Mouse (Mus musculus): ENCODE data around the gene Cdkn1a. TPM values are rescaled to one million over a fixed set of nuclear protein-coding genes. Genes with fewer than 3 reads are reported as not detected.
A peak's percentile ranks its signal among the peaks of the same experiment; 100 is the strongest.
"Not testable (repeated sequence)": the region's sequence is repeated elsewhere in the genome, so short reads cannot be mapped to it uniquely, and the experiment has no call there.

Gene Cdkn1a
- polyA plus RNA-seq (2015; fragmentation: Nextera tagmentation; extraction: Ambion mirVana), result 107 and 114 TPM in 2 replicates

DNA sequence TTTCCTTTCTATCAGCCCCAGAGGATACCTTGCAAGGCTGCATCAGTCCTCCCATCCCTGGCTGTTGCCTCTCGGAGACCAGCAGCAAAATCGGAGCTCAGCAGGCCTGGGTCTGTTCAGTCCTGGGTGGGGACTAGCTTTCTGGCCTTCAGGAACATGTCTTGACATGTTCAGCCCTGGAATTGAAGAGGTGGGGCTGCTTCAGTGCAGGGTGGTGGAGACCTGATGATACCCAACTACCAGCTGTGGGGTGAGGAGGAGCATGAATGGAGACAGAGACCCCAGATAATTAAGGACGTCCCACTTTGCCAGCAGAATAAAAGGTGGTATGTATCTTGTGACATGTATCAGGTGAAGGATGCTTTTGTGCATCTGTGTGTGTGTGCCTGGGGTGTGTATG, at the start of gene Cdkn1a:
Gene Cdkn1a (plus strand): TSS at position 201 of the 400 bp plus-strand sequence.
- no peaks in the 10 kb centered on the region for H3K9me3 ChIP-seq (ENCODE audit: control insufficient read depth, low read length)
- peaks cover 9% of the 10 kb centered on the region for H3K4me1 ChIP-seq (ENCODE audit: control insufficient read depth, insufficient read depth, low read length)
- 62% methylated on average over 3 of the region's 3 CpGs for WGBS
- no peak within 1 kb of the TSS for H3K27ac ChIP-seq (ENCODE audit: low read length)
- no peak within 1 kb of the TSS for H3K4me3 ChIP-seq (ENCODE audit: low read length)
- H3K9ac ChIP-seq (ENCODE audit: low read depth, low read length), result 0 out of 2 replicates have a peak within 1 kb of the TSS, but pooled peaks have one; percentile 3
- H3K4me2 ChIP-seq (ENCODE audit: low read depth, low read length), result no peak within 1 kb of the TSS
- no peaks in the 10 kb centered on the region for H3K36me3 ChIP-seq (ENCODE audit: control insufficient read depth, insufficient read depth, low read length)
- ATAC-seq, result no peak
- H3K27me3 ChIP-seq (replicated peaks; ENCODE audit: control insufficient read depth, insufficient read depth, low read length), result no peaks in the 10 kb centered on the region

DNA sequence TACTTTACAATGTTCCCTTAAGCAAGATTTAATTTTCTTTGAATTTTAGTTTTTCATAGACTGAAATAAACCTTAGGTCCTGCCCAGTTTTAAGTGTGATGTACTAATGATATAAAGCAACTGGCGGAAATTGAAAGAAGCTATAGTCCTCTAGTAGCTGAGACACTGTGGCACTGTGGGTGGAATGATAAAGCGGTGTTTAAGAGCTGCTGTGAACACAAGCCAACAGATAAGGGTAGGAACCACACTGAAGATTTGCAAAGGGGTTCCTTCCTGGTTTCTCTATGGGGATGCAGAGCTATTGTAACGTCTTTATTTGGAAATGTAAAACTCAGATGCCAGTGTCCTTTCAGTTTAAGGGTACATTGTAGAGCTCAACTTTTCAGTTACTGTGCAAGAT, 49.1 kb upstream of the Cdkn1a start:
- not testable (repeated sequence) for H3K27ac ChIP-seq (ENCODE audit: low read length); H3K9me3 ChIP-seq (ENCODE audit: control insufficient read depth, low read length); H3K9ac ChIP-seq (ENCODE audit: low read depth, low read length); ATAC-seq; H3K4me2 ChIP-seq (ENCODE audit: low read depth, low read length); H3K27me3 ChIP-seq (replicated peaks; ENCODE audit: control insufficient read depth, insufficient read depth, low read length); H3K4me3 ChIP-seq (ENCODE audit: low read length)
- Histone ChIP-seq H3K36me3 (ENCODE audit: control insufficient read depth, insufficient read depth, low read length) (peaks cover 31% of the 10 kb centered on the region), H3K4me1 (ENCODE audit: control insufficient read depth, insufficient read depth, low read length) (peaks cover 12% of the 10 kb centered on the region; the same call in 1 of the 2 replicates)
- WGBS, result 76% methylated on average over 3 of the region's 3 CpGs

DNA sequence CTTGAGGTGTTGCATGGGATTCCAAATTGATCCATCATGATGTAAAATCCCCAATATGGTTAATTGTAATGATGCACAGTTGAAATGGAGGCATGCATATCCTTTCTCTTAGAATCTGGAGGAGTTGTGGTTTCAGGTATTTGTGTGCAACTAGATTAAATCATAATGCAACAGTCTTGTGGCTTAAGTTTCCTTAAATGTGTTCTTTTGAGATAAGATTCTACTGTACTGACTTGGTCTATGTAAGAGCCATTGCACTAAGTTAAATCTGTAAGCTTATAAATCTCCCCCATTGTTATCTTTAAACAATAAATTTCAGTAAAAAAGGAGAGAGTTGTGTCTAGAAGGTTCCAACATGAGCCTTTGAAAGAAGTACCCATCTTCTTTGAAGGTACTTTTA, 48.2 kb upstream of the Cdkn1a start:
- H3K36me3 ChIP-seq (ENCODE audit: control insufficient read depth, insufficient read depth, low read length), result peaks cover 26% of the 10 kb centered on the region
- H3K4me3 ChIP-seq (ENCODE audit: low read length), result no peak overlapping the region
- H3K9ac ChIP-seq (ENCODE audit: low read depth, low read length), result no peak overlapping the region
- ATAC-seq, result no peak
- peaks cover 8% of the 10 kb centered on the region; the same call in 1 of the 2 replicates for H3K4me1 ChIP-seq (ENCODE audit: control insufficient read depth, insufficient read depth, low read length)
- H3K4me2 ChIP-seq (ENCODE audit: low read depth, low read length), result no peak overlapping the region
- no peaks in the 10 kb centered on the region for H3K9me3 ChIP-seq (ENCODE audit: control insufficient read depth, low read length)
- no peak overlapping the region for H3K27ac ChIP-seq (ENCODE audit: low read length)
- H3K27me3 ChIP-seq (replicated peaks; ENCODE audit: control insufficient read depth, insufficient read depth, low read length), result no peaks in the 10 kb centered on the region

DNA sequence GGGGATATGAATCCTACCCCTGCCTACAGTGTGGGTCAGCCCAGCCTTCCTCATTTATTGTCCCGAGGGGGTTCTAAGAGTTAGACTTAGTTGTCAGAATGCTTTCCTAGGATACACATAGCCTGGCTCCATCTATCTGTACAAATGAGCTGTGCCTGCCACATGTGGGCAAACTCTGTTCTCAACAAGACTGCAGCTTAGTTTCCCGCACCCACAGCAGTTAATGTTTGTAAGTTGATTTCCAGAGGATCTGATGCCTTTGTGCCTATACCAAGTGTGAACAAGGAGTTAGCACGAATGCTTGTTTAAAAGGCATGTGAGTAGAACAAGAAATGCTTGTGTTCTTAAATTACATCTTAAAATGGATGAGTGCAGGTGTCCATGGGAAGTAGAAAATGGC, 47.2 kb upstream of the Cdkn1a start:
- ATAC-seq, result no peak
- H3K4me3 ChIP-seq (ENCODE audit: low read length), result no peak overlapping the region
- no peaks in the 10 kb centered on the region for H3K27me3 ChIP-seq (replicated peaks; ENCODE audit: control insufficient read depth, insufficient read depth, low read length)
- H3K4me2 ChIP-seq (ENCODE audit: low read depth, low read length), result no peak overlapping the region
- H3K4me1 ChIP-seq (ENCODE audit: control insufficient read depth, insufficient read depth, low read length), result peaks cover 5% of the 10 kb centered on the region; the same call in 1 of the 2 replicates
- H3K36me3 ChIP-seq (ENCODE audit: control insufficient read depth, insufficient read depth, low read length), result peaks cover 23% of the 10 kb centered on the region
- no peaks in the 10 kb centered on the region for H3K9me3 ChIP-seq (ENCODE audit: control insufficient read depth, low read length)
- no peak overlapping the region for H3K27ac ChIP-seq (ENCODE audit: low read length)
- WGBS, result 88% methylated on average over 3 of the region's 3 CpGs
- no peak overlapping the region for H3K9ac ChIP-seq (ENCODE audit: low read depth, low read length)

DNA sequence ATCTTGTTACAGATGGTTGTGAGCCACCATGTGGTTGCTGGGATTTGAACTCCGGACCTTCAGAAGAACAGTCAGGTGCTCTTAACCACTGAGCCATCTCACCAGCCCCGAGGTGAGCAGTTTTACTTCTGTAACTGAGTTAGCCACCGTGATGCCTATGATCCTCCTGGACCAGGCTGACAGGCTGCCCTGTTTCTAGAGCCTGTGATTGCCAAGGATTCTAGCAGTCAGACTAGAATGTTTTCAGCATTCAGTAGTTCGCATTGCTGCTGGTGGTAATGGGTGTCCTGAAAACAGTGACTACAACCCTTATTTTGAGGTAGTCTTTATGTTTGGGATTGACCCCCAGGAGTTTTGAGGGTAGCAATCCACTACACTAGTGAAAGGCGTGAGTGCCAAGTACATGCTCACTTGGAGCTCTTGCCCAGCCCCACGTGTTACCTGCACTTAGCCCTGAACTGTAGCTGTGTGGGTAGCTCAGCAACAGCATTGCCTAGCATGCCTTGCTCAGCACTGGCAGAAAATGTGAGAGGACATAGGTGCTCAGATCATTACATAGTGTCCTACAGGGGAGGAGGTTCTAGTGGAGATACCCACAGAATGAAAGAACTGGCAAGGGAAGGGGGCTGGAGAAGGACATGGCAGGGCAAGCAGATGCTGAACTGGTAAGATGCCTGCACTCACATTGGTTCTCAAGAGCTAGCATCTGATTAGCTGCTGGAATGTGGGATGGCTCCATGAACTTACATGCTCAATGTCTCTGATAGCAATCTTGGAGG, 46.4 kb upstream of the Cdkn1a start:
- Histone ChIP-seq H3K36me3 (ENCODE audit: control insufficient read depth, insufficient read depth, low read length) (peaks cover 21% of the 10 kb centered on the region), H3K9me3 (ENCODE audit: control insufficient read depth, low read length) (no peaks in the 10 kb centered on the region), H3K4me2 (ENCODE audit: low read depth, low read length) (no peak overlapping the region), H3K9ac (ENCODE audit: low read depth, low read length) (no peak overlapping the region), H3K27me3 (replicated peaks; ENCODE audit: control insufficient read depth, insufficient read depth, low read length) (no peaks in the 10 kb centered on the region), H3K4me3 (ENCODE audit: low read length) (no peak overlapping the region), H3K27ac (ENCODE audit: low read length) (no peak overlapping the region), H3K4me1 (ENCODE audit: control insufficient read depth, insufficient read depth, low read length) (peaks cover 5% of the 10 kb centered on the region)
- 81% methylated on average over 6 of the region's 6 CpGs for WGBS
- no peak; the same call in 1 of the 2 replicates for ATAC-seq

DNA sequence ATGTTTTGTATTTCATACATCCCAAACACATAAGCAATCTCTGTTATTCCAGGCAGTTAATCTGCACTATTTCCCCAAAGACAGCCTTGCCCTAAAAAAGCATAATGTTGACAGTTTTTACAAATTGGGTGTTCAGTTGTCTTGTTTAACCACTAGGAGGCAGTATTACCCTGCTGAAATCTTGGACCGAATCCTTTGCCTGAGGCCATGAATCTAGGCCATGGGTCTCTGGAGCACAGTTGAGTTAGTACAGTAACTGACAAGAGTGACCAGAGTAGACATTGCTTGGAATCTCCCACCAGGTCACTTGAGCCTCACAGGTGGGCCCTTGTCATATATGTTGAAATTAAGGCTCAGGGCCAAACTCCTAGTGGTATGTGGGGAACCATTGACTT, 45.9 kb upstream of the Cdkn1a start:
- no peak overlapping the region for H3K9ac ChIP-seq (ENCODE audit: low read depth, low read length)
- no peak overlapping the region for H3K4me2 ChIP-seq (ENCODE audit: low read depth, low read length)
- ATAC-seq, result no peak
- no peaks in the 10 kb centered on the region for H3K9me3 ChIP-seq (ENCODE audit: control insufficient read depth, low read length)
- H3K27me3 ChIP-seq (replicated peaks; ENCODE audit: control insufficient read depth, insufficient read depth, low read length), result no peaks in the 10 kb centered on the region
- H3K4me3 ChIP-seq (ENCODE audit: low read length), result no peak overlapping the region
- H3K4me1 ChIP-seq (ENCODE audit: control insufficient read depth, insufficient read depth, low read length), result peaks cover 10% of the 10 kb centered on the region
- H3K36me3 ChIP-seq (ENCODE audit: control insufficient read depth, insufficient read depth, low read length), result peaks cover 17% of the 10 kb centered on the region
- peak overlapping the region; percentile 66; the same call in 1 of the 2 replicates for H3K27ac ChIP-seq (ENCODE audit: low read length)
- 73% methylated on average over 1 of the region's 1 CpGs for WGBS

DNA sequence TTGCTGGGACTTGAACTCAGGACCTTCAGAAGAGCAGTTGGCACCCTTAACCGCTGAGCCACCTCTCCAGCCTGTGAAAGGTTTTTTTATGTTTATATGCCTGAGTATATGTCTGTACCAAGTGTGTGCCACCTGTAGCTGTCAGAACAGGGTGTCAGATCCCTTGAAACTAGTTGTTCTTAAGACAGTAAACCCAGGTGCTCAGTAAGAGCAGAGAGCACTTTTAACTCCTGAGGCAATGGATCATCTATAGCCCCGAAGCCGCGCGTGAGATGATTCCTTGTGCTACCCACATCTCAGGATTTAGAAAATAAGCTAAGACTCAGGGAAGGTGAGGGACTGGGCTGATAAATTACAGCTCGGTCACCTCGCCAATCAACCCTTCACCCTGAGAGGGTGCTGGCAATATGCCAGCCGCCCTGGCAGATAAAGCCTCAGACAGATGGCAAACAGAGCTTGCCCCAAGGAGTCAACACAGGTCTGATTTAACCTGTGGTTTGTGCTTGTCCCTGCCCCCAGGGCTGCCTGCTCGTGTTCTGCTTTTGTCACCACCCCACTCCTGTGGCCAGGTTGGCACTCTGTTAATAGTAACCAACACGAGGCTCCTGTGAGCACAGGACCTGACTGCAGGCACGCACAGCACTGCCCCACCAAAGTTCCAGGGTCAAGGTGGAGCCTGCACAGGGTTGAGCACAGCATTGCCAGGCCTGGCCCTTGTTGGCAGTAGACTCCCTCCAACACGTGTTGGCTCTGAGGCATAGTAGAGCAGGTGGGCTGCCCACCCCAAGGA, 44.8 kb upstream of the Cdkn1a start:
- 62% methylated on average over 12 of the region's 12 CpGs for WGBS
- Histone ChIP-seq H3K27ac (ENCODE audit: low read length) (peak overlapping the region; percentile 66), H3K9ac (ENCODE audit: low read depth, low read length) (no peak overlapping the region), H3K9me3 (ENCODE audit: control insufficient read depth, low read length) (no peaks in the 10 kb centered on the region), H3K4me2 (ENCODE audit: low read depth, low read length) (no peak overlapping the region), H3K36me3 (ENCODE audit: control insufficient read depth, insufficient read depth, low read length) (peaks cover 13% of the 10 kb centered on the region), H3K4me1 (ENCODE audit: control insufficient read depth, insufficient read depth, low read length) (peaks cover 17% of the 10 kb centered on the region), H3K4me3 (ENCODE audit: low read length) (no peak overlapping the region), H3K27me3 (replicated peaks; ENCODE audit: control insufficient read depth, insufficient read depth, low read length) (no peaks in the 10 kb centered on the region)
- peak; percentile 49 for ATAC-seq

DNA sequence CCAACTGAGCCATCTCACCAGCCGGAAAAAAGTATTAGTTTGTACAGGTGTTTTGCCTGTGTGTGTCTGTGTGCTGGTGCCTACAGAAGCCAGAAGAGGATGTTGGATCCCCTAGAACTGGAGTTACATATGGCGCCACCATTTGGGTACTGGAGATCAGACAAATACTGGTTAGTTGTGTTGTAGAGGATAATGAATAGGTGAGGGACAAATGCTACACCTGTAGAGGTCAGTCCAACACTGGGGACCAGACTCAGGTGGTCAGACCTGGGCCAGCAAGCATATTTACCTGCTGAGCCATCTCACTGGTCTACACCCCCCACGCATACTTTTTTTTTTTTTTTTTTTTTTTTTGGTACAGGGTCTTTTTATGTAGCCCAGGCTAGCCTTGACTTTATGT, 43.9 kb upstream of the Cdkn1a start:
- H3K4me2 ChIP-seq (ENCODE audit: low read depth, low read length), result no peak overlapping the region
- peaks cover 19% of the 10 kb centered on the region for H3K4me1 ChIP-seq (ENCODE audit: control insufficient read depth, insufficient read depth, low read length)
- ATAC-seq, result no peak
- H3K4me3 ChIP-seq (ENCODE audit: low read length), result no peak overlapping the region
- no peak overlapping the region; the same call in 1 of the 2 replicates for H3K27ac ChIP-seq (ENCODE audit: low read length)
- peaks cover 13% of the 10 kb centered on the region for H3K36me3 ChIP-seq (ENCODE audit: control insufficient read depth, insufficient read depth, low read length)
- H3K27me3 ChIP-seq (replicated peaks; ENCODE audit: control insufficient read depth, insufficient read depth, low read length), result no peaks in the 10 kb centered on the region
- no peaks in the 10 kb centered on the region for H3K9me3 ChIP-seq (ENCODE audit: control insufficient read depth, low read length)
- 89% methylated on average over 3 of the region's 3 CpGs for WGBS
- no peak overlapping the region for H3K9ac ChIP-seq (ENCODE audit: low read depth, low read length)

DNA sequence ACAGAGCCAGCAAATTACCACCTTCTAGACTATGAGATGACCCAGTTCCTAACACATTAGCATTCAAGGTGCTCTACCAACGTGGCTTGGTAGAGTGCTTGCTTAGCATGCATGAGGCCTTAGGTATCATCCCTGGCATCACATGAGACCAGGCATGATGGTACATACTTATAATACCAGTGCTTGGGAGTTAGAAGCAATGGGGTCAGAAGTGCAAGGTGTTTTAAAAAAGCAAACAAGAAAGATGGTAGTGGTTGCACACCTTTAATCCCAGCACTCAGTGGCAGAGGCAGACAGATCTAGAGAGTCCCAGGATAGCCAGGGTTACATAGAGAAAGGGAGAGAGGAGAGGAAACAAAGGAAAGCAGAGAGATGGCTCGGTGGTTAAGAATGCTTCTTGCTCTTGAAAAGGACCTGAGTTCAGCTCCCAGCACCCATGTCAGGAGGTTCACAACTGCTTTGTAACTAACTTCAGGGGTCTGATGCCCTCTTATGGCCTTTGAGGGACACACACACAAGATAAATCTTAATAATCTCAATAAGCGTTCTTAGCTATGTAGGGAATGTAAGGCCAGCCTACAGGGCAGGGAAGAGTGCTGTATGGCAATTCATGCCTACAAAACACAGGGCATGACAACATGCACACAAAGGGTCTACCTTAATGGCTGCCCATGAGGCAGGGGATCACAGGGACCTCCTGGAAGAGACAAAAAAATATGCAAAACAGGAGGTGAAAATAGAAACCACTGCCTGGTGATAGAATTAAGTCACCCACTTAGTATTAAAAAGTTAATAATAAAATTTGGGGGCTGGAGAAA, 42.9 kb upstream of the Cdkn1a start:
- H3K27ac ChIP-seq (ENCODE audit: low read length), result no peak overlapping the region

More for the DNA sequence above, 42.9 kb upstream of the Cdkn1a start:
- no peak overlapping the region for H3K4me2 ChIP-seq (ENCODE audit: low read depth, low read length)
- H3K9ac ChIP-seq (ENCODE audit: low read depth, low read length), result no peak overlapping the region
- no peaks in the 10 kb centered on the region for H3K9me3 ChIP-seq (ENCODE audit: control insufficient read depth, low read length)
- peaks cover 19% of the 10 kb centered on the region for H3K4me1 ChIP-seq (ENCODE audit: control insufficient read depth, insufficient read depth, low read length)
- WGBS, result 56% methylated on average over 3 of the region's 3 CpGs
- no peak for ATAC-seq
- no peak overlapping the region for H3K4me3 ChIP-seq (ENCODE audit: low read length)
- no peaks in the 10 kb centered on the region for H3K27me3 ChIP-seq (replicated peaks; ENCODE audit: control insufficient read depth, insufficient read depth, low read length)
- H3K36me3 ChIP-seq (ENCODE audit: control insufficient read depth, insufficient read depth, low read length), result peaks cover 13% of the 10 kb centered on the region

Measured in intestine, embryonic 16.5 days (tissue).